Mouse (Mus musculus): ENCODE data around the gene Mrgprd. TPM values are rescaled to one million over a fixed set of nuclear protein-coding genes. Genes with fewer than 3 reads are reported as not detected.

Mrgprd gene
- polyA plus RNA-seq, 1 experiment from 2014 or later: not detected

DNA sequence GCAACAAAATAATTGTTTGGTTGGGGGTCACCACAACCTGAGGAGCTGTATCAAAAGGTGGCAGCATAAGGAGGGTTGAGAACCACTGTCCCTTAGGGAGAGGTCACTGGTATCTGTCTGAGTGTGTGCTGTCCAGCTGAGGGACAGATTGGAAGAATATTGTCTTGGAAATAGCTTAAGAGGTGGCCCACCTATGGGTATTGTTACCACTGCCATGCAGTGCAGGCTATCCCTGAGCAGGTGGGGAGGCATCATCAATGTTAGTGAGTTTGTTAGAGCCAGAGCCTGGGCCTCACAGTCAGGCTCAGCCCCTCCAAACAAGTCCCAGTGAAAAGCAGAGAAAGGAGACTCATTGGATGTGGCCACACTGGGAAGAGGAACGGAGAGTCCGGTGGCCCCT lies 22.8 kb upstream of the Mrgprd start:
- H3K9me3 ChIP-seq: no peaks in the 10 kb centered on the region
- no peak overlapping the region for H3K4me2 ChIP-seq
- ATAC-seq (ENCODE audit: low FRiP score): no peak
- no peaks in the 10 kb centered on the region for H3K27me3 ChIP-seq
- no peak overlapping the region for H3K4me3 ChIP-seq (replicated peaks)
- no peak overlapping the region for H3K9ac ChIP-seq
- no peaks in the 10 kb centered on the region for H3K4me1 ChIP-seq
- no peak overlapping the region for H3K27ac ChIP-seq
- 87% methylated on average over 2 of the region's 2 CpGs for WGBS
- no peaks in the 10 kb centered on the region for H3K36me3 ChIP-seq (replicated peaks)

DNA sequence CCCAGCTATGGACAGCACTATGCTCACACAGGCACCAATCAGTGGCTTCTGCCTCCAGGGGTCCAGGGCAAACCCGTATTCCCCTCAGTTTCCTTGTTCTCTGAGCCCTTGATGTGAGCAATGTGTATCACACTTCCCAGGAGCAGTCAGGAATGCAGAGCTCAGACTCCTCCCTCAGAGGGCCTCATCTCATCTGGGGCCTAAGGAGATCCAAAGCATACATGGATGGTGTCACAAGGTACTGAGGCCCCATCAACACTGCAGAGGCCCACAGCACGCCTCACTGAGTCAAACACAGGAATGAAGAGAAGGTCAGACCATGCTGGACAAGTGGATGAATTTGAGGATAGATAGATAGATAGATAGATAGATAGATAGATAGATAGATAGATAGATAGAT lies 21.9 kb upstream of the Mrgprd start:
- Histone ChIP-seq H3K4me1 (no peaks in the 10 kb centered on the region), H3K9ac (no peak overlapping the region), H3K27ac (no peak overlapping the region), H3K36me3 (replicated peaks) (no peaks in the 10 kb centered on the region), H3K27me3 (no peaks in the 10 kb centered on the region), H3K4me2 (no peak overlapping the region), H3K9me3 (no peaks in the 10 kb centered on the region), H3K4me3 (replicated peaks) (no peak overlapping the region)
- 63% methylated on average over 2 of the region's 2 CpGs for WGBS
- ATAC-seq (ENCODE audit: low FRiP score): no peak

DNA sequence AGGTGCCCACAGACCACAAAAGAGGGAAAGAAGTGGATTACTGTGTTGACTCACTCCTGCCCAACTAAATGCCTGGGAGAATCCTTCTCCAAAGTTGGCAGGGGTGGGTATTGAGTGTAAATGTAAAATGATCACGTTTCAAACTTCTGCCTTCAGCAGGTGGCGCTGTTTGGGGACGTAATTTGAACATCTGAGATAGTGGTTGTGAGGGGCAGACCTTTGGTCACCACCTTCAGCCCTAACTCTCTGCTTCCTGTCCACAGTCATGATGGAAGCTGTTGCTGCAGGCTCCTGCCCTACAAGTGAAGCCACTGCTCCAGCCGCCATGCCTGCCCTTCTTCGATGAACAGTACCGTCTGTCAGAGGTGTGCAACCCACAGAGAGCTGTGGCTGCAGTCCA lies 20.8 kb upstream of the Mrgprd start:
- no peak overlapping the region for H3K9ac ChIP-seq
- H3K27me3 ChIP-seq: no peaks in the 10 kb centered on the region
- ATAC-seq (ENCODE audit: low FRiP score): no peak
- no peaks in the 10 kb centered on the region for H3K36me3 ChIP-seq (replicated peaks)
- H3K4me3 ChIP-seq (replicated peaks): no peak overlapping the region
- no peak overlapping the region for H3K27ac ChIP-seq
- H3K4me2 ChIP-seq: no peak overlapping the region
- H3K9me3 ChIP-seq: no peaks in the 10 kb centered on the region
- no peaks in the 10 kb centered on the region for H3K4me1 ChIP-seq
- 37% methylated on average over 6 of the region's 6 CpGs for WGBS

DNA sequence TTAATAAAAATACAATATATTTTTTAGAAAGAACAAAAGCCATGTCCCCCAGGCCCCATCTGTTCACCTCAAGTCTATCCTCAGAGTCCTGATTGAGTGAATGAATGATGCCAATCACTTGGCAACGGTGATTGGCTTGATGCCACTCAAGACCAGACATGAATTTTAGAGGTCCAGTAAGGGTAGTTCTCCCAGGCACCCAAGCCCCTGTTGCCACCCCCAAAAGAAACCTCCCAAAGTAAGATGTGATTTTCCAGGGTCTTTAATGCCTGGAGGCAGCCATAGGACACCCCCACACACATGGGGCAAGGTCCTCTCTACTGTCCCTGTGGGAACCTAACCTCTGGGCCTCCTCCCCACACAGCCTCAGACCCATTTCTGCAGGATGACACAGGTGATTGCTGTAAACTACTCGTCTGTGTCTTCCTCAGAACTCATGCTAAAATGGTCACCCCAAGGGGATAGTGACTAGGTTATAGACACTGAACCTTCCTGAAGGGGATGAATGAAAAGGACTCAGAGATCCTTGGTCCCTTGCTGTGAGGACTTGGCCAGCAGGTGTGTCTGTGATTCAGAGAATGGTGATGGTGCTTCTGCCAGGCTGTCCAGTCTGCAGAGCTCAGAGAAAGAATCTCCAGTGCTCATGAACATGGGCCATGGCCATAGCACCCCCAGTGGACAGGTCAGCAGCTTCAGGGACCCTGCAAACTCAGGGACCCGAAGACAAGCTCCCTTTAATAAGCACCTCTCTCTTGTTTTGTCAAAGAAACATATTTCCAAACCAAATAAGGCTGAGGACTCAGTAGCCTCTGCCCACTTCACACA lies 15.8 kb upstream of the Mrgprd start:
- Histone ChIP-seq H3K4me3 (replicated peaks) (no peak overlapping the region), H3K27ac (no peak overlapping the region), H3K4me2 (no peak overlapping the region), H3K4me1 (peaks cover 24% of the 10 kb centered on the region), H3K9me3 (no peaks in the 10 kb centered on the region), H3K27me3 (no peaks in the 10 kb centered on the region), H3K9ac (no peak overlapping the region), H3K36me3 (replicated peaks) (no peaks in the 10 kb centered on the region)
- WGBS: 63% methylated on average over 3 of the region's 3 CpGs
- ATAC-seq (ENCODE audit: low FRiP score): no peak

DNA sequence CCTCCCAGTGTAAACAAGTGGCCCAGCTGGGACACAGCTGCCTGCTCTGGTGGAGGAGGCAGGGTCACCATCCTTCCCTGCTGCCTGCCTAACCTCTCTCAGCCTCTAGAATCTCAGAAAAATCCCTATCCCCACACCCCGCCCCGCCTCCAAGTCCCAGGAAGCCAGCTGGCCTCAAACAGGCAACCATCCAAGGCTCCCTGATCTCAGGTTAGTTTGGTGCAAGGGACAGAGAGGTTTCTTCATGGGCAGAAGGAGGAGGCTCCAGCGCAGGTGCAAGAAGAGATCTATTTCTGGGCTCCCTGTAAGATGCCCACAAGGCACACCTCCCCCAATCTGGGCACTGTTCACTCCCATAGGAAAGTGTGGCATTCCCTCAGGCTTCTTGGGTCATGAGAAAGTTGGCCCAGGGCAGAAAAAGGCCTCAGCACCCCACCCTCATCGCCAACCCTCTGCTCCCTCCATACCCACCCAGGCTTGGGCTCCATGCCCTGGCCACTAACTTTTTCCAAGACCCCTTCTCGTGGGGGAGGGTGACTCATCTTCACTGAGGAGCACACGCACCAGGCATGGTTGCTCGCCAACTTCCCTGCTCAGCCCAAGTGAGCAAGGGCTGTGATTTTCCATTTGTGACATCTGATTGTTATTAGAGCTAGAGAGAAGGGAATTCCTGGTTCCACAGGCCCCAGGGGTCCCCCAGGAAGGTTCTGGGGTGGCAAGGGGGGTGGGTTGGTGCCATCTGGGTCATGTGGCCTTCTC lies 14.9 kb upstream of the Mrgprd start:
- 69% methylated on average over 7 of the region's 7 CpGs for WGBS
- H3K36me3 ChIP-seq (replicated peaks): no peaks in the 10 kb centered on the region
- H3K4me3 ChIP-seq (replicated peaks): no peak overlapping the region
- H3K9ac ChIP-seq: no peak overlapping the region
- no peak for ATAC-seq (ENCODE audit: low FRiP score)
- no peak overlapping the region for H3K4me2 ChIP-seq
- no peak overlapping the region for H3K27ac ChIP-seq
- H3K27me3 ChIP-seq: no peaks in the 10 kb centered on the region
- no peaks in the 10 kb centered on the region for H3K9me3 ChIP-seq
- peaks cover 24% of the 10 kb centered on the region for H3K4me1 ChIP-seq

DNA sequence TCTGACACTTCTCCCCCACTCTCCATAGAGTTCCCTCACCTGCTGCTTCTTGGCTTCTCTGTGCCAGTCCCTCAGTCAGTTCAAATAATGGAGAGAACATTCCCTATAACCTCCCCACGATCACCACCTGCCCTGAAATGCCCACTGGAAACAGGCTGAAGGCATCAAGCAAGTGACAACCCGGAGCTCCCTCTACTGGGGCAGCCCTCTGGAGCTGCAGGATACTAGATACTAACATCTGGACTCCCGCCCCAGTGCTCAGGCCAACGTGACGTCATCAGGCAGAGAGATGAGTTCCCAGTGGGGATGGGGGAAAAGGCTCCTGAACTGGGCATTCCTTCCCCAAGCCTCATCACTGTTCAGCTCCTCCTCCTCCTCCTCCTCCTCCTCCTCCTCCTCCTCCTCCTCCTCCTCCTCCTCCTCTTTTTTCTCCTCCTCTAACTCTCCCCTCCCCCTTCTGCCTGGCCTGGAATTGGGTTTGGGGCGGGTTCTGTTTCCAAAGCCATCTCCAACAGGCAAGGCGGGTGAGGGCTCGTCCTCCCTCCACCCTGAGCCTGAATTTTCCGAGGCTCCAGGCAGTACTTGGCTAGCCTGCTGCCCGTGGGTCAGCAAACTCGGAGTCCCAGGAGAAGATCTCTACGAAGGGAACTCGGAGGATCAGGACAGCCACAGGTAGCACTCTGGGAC lies 14.2 kb upstream of the Mrgprd start, which contains the start of gene Mrgprf:
Gene Mrgprf (plus strand): TSS at position 508 of the 687 bp plus-strand sequence.
- no peaks in the 10 kb centered on the region for H3K36me3 ChIP-seq (replicated peaks)
- 45% methylated on average over 12 of the region's 13 CpGs for WGBS
- no peaks in the 10 kb centered on the region for H3K27me3 ChIP-seq
- peaks cover 24% of the 10 kb centered on the region for H3K4me1 ChIP-seq
- H3K4me2 ChIP-seq: no peak within 1 kb of the TSS
- no peaks in the 10 kb centered on the region for H3K9me3 ChIP-seq
- no peak for ATAC-seq (ENCODE audit: low FRiP score)
- no peak within 1 kb of the TSS for H3K4me3 ChIP-seq (replicated peaks)
- no peak within 1 kb of the TSS for H3K27ac ChIP-seq
- no peak within 1 kb of the TSS for H3K9ac ChIP-seq

DNA sequence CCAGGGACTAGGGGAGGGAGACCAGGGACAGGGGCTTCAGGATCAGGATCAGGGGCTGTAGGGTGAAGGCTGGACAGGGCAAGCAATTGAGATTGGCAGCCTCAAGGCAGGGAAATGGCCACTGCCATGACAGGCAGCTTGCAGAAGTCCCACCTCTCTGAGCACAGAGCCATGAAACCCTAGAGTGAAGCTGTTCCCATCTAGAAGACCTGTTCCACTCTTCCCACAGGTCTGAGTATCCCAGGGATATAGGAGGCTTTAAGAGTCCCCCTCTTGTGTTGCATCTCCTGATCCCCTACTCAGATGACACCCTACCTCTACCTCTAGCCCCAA lies 13.7 kb upstream of the Mrgprd start:
- Histone ChIP-seq H3K4me1 (peaks cover 24% of the 10 kb centered on the region), H3K27ac (no peak overlapping the region), H3K4me2 (no peak overlapping the region), H3K9me3 (no peaks in the 10 kb centered on the region), H3K27me3 (no peaks in the 10 kb centered on the region), H3K4me3 (replicated peaks) (no peak overlapping the region), H3K9ac (no peak overlapping the region), H3K36me3 (replicated peaks) (no peaks in the 10 kb centered on the region)
- no peak for ATAC-seq (ENCODE audit: low FRiP score)

DNA sequence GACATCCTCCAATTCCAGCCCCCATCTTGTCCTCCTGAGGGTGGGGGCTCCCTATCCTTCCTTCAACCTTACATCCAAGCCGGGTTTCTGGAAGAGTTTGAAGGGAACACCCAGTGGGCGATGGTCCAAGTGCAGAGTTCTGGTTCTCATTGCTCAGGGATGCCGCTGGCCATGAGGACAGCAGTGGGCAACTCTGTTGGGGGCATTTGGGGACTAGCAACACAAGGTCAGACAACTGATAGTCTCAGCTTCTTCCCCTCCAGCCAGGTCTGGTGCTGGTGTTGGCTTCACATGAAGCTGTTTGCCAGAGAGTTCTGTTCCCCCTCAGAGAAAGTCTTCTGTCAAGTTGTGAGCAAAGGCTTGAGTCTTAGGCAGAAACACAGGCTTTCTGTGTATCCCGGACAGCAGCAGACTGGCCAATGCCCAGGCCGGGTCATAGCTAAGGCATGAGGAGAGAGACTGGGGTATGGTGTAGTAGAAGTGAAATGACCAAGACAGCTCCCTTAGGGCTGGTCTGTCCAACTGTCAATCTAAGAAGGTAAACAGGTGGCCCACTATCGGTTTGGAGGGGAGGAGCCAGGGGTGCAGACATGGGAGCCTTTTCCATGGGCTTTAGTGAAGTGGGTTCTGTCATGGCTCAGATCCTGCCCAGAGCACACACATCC lies 13.2 kb upstream of the Mrgprd start:
- Histone ChIP-seq H3K27ac (no peak overlapping the region), H3K36me3 (replicated peaks) (no peaks in the 10 kb centered on the region), H3K4me3 (replicated peaks) (no peak overlapping the region), H3K9ac (no peak overlapping the region), H3K4me2 (no peak overlapping the region), H3K4me1 (peaks cover 24% of the 10 kb centered on the region), H3K27me3 (no peaks in the 10 kb centered on the region), H3K9me3 (no peaks in the 10 kb centered on the region)
- 97% methylated on average over 6 of the region's 6 CpGs for WGBS
- no peak for ATAC-seq (ENCODE audit: low FRiP score)

DNA sequence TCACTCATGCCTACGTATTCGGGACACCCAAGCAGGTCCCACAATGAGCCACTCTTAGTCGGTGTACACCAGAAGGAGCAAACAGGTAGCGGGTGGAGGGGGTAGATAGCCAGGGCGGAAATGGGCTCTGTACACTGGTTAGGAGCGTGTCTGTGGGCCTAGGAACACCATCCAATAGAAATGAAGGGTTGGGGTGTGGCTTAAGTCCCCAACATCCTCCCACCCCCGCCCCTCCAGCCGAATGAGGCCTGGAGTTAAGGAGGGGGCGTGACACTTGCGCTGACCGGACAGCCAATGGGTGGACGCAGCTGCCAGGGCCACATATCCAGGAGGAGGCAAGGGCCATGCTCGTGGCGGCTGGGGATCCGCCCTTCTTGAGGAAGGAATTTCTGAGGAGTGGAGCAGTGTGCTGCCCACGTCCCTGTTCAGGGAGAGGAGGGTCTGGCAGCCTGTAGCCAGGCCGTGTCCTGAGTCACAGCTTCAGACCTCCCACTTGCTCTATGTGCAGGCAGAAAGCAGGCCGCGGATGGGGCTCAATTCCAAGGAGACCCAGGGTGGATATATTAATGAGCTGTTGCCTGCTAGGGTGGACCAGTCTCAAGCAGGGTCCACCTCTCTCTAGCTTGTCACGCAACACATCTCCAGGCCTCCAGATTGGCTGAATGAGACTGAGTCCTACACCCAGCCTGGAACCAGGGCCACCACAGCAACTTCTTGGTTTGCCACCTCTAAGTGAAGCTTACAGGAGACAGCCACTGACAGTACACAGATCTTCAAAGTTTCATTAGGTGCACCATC lies 11.9 kb upstream of the Mrgprd start:
- Histone ChIP-seq H3K4me2 (peak overlapping the region; percentile 54), H3K9ac (0 out of 2 replicates have a peak overlapping the region, but pooled peaks have one; percentile 17), H3K4me3 (replicated peaks) (peak overlapping the region; percentile 10), H3K27me3 (no peaks in the 10 kb centered on the region), H3K36me3 (replicated peaks) (no peaks in the 10 kb centered on the region), H3K27ac (no peak overlapping the region), H3K9me3 (no peaks in the 10 kb centered on the region), H3K4me1 (peaks cover 24% of the 10 kb centered on the region)
- 6% methylated on average over 20 of the region's 20 CpGs for WGBS
- peak; percentile 87 for ATAC-seq (ENCODE audit: low FRiP score)

DNA sequence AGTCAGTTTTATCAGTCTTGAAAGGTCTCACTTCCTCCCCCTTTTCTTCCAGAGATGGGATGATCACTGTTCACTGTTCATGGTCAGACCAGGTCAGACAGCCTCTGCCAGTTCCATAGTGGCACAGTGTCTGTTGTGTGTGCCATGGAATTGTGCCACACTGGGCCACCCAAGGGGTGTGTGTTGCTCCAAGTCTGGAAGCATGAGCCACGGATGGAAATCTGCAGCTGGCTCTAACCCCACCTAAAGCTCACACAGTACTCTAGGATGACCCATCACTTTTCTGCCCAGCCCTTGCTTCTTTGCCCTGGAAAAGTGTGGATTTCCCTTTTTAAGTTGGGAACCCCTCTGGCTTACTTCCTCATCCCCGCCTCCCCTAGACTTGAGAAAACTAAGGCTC lies 10.5 kb upstream of the Mrgprd start:
- H3K4me3 ChIP-seq (replicated peaks): no peak overlapping the region
- H3K36me3 ChIP-seq (replicated peaks): no peaks in the 10 kb centered on the region
- H3K9me3 ChIP-seq: no peaks in the 10 kb centered on the region
- peaks cover 22% of the 10 kb centered on the region for H3K4me1 ChIP-seq
- 82% methylated on average over 2 of the region's 2 CpGs for WGBS
- no peak overlapping the region for H3K9ac ChIP-seq
- ATAC-seq (ENCODE audit: low FRiP score): no peak
- H3K27me3 ChIP-seq: no peaks in the 10 kb centered on the region
- no peak overlapping the region for H3K4me2 ChIP-seq
- H3K27ac ChIP-seq: no peak overlapping the region

DNA sequence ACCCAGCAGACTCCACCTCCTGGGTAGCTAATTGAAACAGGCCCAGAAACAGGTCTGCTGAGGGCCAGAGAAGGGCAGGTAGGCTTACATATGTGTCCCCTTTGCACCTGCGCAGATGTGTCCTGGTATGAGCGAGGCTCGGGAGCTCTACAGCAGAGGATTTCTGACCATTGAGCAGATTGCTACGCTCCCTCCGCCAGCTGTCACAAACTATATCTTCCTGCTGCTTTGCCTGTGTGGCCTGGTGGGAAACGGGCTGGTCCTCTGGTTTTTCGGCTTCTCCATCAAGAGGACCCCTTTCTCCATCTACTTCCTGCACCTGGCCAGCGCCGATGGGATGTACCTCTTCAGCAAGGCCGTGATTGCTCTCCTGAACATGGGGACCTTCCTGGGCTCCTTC lies 7.0 kb upstream of the Mrgprd start:
- 91% methylated on average over 10 of the region's 10 CpGs for WGBS
- no peaks in the 10 kb centered on the region for H3K27me3 ChIP-seq

More for the DNA sequence above, 7.0 kb upstream of the Mrgprd start:
- Histone ChIP-seq H3K9ac (no peak overlapping the region), H3K4me1 (peaks cover 4% of the 10 kb centered on the region), H3K36me3 (replicated peaks) (no peaks in the 10 kb centered on the region), H3K4me2 (no peak overlapping the region), H3K4me3 (replicated peaks) (no peak overlapping the region), H3K27ac (no peak overlapping the region), H3K9me3 (no peaks in the 10 kb centered on the region)
- ATAC-seq (ENCODE audit: low FRiP score): no peak
